Mouse (Mus musculus) small intestine, adult 2 months (tissue): ENCODE results near the gene Copz1.

ENCODE experiments used
- CTCF ChIP-seq: fragments of 200-500 bp; IDR thresholded peaks from 2 replicates; pipeline ENCODE4 v1.5.1; 2012; ENCODE audit warnings: low read depth, mild to moderate bottlenecking, control low read depth, inconsistent platforms, low read length, moderate library complexity, mixed read lengths; ENCODE audit not compliant: insufficient replicate concordance, insufficient read length; ENCODE audit errors: extremely low read depth
- POLR2A ChIP-seq: fragments of 200-500 bp; IDR thresholded peaks from 2 replicates; pipeline ENCODE4 v1.6.1; 2012; ENCODE audit warnings: low read depth, mild to moderate bottlenecking, control low read depth, inconsistent platforms, low read length, moderate library complexity

- TF ChIP-seq POLR2A = no peak
- no peak for TF ChIP-seq CTCF
Measured at GRCm38 (mm10) chr15:103300067-103300471, 27.6 kb downstream of the Copz1 start.
